Mouse (Mus musculus): ENCODE data around the gene Cntn5. TPM values are rescaled to one million over a fixed set of nuclear protein-coding genes. Genes with fewer than 3 reads are reported as not detected.

The Cntn5 gene
- total and polyA plus RNA-seq, 3 experiments = not detected

DNA sequence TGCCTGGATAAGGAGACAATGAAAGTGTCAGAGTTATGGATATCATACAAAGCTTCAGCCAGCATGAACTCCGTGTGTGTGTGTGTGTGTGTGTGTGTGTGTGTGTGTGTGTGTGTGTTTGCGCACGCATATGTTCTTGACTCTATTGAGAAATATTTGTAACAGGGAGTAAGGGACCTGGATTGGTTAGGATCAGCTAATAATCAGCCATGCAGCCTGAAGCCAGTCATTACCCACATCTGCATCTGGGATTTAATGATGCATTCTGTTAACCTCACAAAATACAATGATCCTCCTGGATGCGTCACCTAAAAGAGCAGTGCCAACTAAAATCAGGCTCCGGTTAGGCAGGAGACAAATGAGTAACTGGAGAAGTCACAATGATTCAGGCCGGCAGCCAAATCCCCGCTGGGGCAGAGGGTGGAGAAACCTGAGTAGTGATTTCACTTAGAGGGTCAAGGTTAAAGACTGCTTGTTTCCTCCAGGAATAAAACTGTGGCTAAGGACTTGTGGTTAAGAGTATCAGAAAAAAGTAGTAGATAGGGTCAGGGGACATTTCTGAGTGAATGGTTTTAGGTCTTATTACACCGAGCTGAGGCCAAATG, 1021.7 kb downstream of the Cntn5 start:
- dilution Hi-C loops (cut with MboI; ENCODE audit: extremely low pct_ligation_motif_present, extremely low pct_unique_long_range_greater_than_20kb, low sequenced_read_pairs) (no loop called here), in situ Hi-C loops (cut with MboI; ENCODE audit: low pct_ligation_motif_present, low pct_unique_long_range_greater_than_20kb, low sequenced_read_pairs) (no loop called here)
- DNase-seq (ENCODE audit: extremely low read depth) = no peak
- no peaks in the 10 kb centered on the region for H3K27me3 ChIP-seq (replicated peaks)
- no peak overlapping the region for H3K4me3 ChIP-seq (replicated peaks in 1 of 3; ENCODE audit: low read depth in 2 of 3, low read length in 2 of 3, poor library complexity in 1 of 3)
- TF ChIP-seq NELFE (IDR thresholded peaks at IDR 0.05; ENCODE audit: low read depth, low read length) (no peak), USF2 (conservative IDR thresholded peaks at IDR 0.05; ENCODE audit: low read depth, low read length) (no peak), HCFC1 (IDR thresholded peaks at IDR 0.05; ENCODE audit: low read depth, low read length) (no peak)
- peaks cover 3% of the 10 kb centered on the region for H3K9me3 ChIP-seq (replicated peaks; ENCODE audit: low read length)
- H3K36me3 ChIP-seq (replicated peaks in 1 of 2; ENCODE audit: control insufficient read depth in 1 of 2, insufficient read depth in 1 of 2, low read length in 1 of 2) = no peaks in the 10 kb centered on the region
- no peak overlapping the region for H3K4me2 ChIP-seq (ENCODE audit: insufficient read depth, low read depth, poor library complexity, severe bottlenecking)
- H3K9ac ChIP-seq (ENCODE audit: insufficient read depth, low read depth) = no peak overlapping the region
- H3K79me2 ChIP-seq (replicated peaks; ENCODE audit: control insufficient read depth, extremely low read depth, insufficient read depth, poor library complexity, severe bottlenecking) = no peaks in the 10 kb centered on the region
- H3K27ac ChIP-seq (ENCODE audit: insufficient read depth, low read depth) = no peak overlapping the region
- H3K4me1 ChIP-seq (ENCODE audit: control insufficient read depth in 1 of 2, insufficient read depth in 2 of 2) = no peaks in the 10 kb centered on the region

DNA sequence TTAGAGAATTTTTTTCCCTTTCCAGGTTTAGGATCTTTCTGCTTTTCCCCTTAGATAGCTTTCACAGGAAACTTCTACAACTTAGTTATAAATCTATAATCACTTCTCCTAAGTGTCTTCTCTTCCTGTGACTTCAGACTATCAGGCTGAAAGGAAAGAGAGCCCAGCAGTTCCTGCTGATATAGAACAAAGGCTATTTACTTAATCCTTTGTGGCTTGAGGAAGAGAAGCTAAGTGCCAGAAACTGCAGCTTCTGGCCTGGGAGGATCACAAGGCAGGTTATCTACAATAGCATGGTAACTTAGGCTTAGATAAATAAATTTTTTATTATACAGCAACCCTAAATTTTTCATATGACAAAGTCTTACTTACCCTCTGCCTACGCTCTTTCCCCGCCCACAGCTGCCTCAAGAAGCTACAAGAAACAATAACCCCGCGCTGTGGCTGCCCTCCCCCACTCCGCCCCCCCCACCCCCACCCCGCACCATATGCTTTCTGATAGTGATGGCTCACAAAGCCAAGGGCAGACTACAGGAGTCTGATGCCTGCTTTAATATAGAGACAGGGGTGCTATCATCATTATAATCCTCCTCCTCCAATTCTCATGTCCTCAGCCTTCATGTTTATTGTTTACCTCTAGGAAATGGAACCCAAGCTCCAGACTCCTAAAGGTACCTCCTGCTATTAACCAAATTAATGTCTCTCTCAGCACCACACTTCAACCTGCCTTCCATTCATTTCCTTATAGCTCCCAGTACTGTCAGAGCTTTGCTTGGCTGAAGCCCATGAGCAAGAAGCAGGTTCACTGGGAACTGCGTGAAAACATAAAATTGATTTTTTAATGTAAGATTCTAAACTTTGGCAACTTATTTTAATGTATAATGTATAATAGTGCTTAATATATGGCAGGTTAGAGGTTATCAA, 1032.2 kb downstream of the Cntn5 start:
- Histone ChIP-seq H3K4me3 (replicated peaks in 1 of 3; ENCODE audit: low read depth in 2 of 3, low read length in 2 of 3, poor library complexity in 1 of 3) (no peak overlapping the region), H3K9ac (ENCODE audit: insufficient read depth, low read depth) (no peak overlapping the region), H3K27ac (ENCODE audit: insufficient read depth, low read depth) (no peak overlapping the region), H3K27me3 (replicated peaks) (no peaks in the 10 kb centered on the region), H3K79me2 (replicated peaks; ENCODE audit: control insufficient read depth, extremely low read depth, insufficient read depth, poor library complexity, severe bottlenecking) (no peaks in the 10 kb centered on the region), H3K4me2 (ENCODE audit: insufficient read depth, low read depth, poor library complexity, severe bottlenecking) (no peak overlapping the region), H3K36me3 (replicated peaks in 1 of 2; ENCODE audit: control insufficient read depth in 1 of 2, insufficient read depth in 1 of 2, low read length in 1 of 2) (no peaks in the 10 kb centered on the region), H3K9me3 (replicated peaks; ENCODE audit: low read length) (no peaks in the 10 kb centered on the region), H3K4me1 (ENCODE audit: control insufficient read depth in 1 of 2, insufficient read depth in 2 of 2) (no peaks in the 10 kb centered on the region)
- dilution Hi-C loops (cut with MboI; ENCODE audit: extremely low pct_ligation_motif_present, extremely low pct_unique_long_range_greater_than_20kb, low sequenced_read_pairs) = no loop called here
- in situ Hi-C loops (cut with MboI; ENCODE audit: low pct_ligation_motif_present, low pct_unique_long_range_greater_than_20kb, low sequenced_read_pairs) = no loop called here
- TF ChIP-seq RAD21 (IDR thresholded peaks at IDR 0.05; ENCODE audit: low read depth, low read length) (no peak), TCF12 (IDR thresholded peaks at IDR 0.05; ENCODE audit: low read depth, low read length) (no peak), USF2 (conservative IDR thresholded peaks at IDR 0.05; ENCODE audit: low read depth, low read length) (no peak), HCFC1 (IDR thresholded peaks at IDR 0.05; ENCODE audit: low read depth, low read length) (no peak), TBP (conservative IDR thresholded peaks at IDR 0.05; ENCODE audit: low read depth, low read length) (no peak), CTCF (conservative IDR thresholded peaks at IDR 0.05 in 1 of 2, IDR thresholded peaks at IDR 0.05 in 1 of 2; ENCODE audit: low read depth in 2 of 2, low read length in 2 of 2) (no peak), MEF2A (IDR thresholded peaks at IDR 0.05; ENCODE audit: borderline replicate concordance, low read depth, low read length) (no peak), ZNF384 (IDR thresholded peaks at IDR 0.05; ENCODE audit: low read depth, low read length) (no peak), PAX5 (IDR thresholded peaks at IDR 0.05; ENCODE audit: low read length) (no peak), USF1 (IDR thresholded peaks at IDR 0.05; ENCODE audit: low read depth, low read length) (no peak), EP300 (IDR thresholded peaks at IDR 0.05; ENCODE audit: low read length) (no peak)
- no peak for DNase-seq (ENCODE audit: extremely low read depth)

All from CH12.LX (cell line).